Mouse (Mus musculus) embryonic facial prominence, embryonic 11.5 days (tissue): ENCODE measurements at regions not wholly inside any gene's neighbourhood (a gene's known extent, or its start where the extent isn't known, plus 50 kb on each side); places are given as distances from the start of the nearest gene placed in this dataset.

Experiments used
- ATAC-seq: fragments of 200-750 bp; cut with Nextera tagmentation; replicated peaks from 2 replicates; pipeline ENCODE4 v1.8.0; 2017; ENCODE audit warnings: low read depth; ENCODE audit not compliant: insufficient number of reproducible peaks, low FRiP score, low TSS enrichment
- DNase-seq: peaks from one replicate; pipeline ENCODE4 v3.0.0-alpha.2; 2015; ENCODE audit warnings: low spot score
- H3K27ac ChIP-seq: fragments of 300-500 bp; sonication (generic); replicated peaks from 2 replicates; pipeline ENCODE4 v1.5.1; 2014; ENCODE audit warnings: mild to moderate bottlenecking, low read depth, low read length, control low read depth
- H3K27me3 ChIP-seq: fragments of 300-500 bp; sonication (generic); 2 replicates; pipeline ENCODE4 v1.6.1; 2014; ENCODE audit warnings: mild to moderate bottlenecking, low read length, moderate library complexity, mixed read lengths; ENCODE audit not compliant: control insufficient read depth, insufficient read depth
- H3K36me3 ChIP-seq: fragments of 300-500 bp; sonication (generic); replicated peaks from 2 replicates; pipeline ENCODE4 v1.6.1; 2014; ENCODE audit warnings: low read depth, mild to moderate bottlenecking, low read length, moderate library complexity, mixed read lengths; ENCODE audit not compliant: control insufficient read depth, insufficient read depth
- H3K4me1 ChIP-seq: fragments of 300-500 bp; sonication (generic); 2 replicates; pipeline ENCODE4 v1.6.1; 2014; ENCODE audit warnings: low read length, mixed read lengths; ENCODE audit not compliant: control insufficient read depth, insufficient read depth
- H3K4me2 ChIP-seq: fragments of 300-500 bp; sonication (generic); 2 replicates; pipeline ENCODE4 v1.6.1; 2014; ENCODE audit warnings: low read depth, mild to moderate bottlenecking, control low read depth, low read length, moderate library complexity
- H3K4me3 ChIP-seq: fragments of 300-500 bp; sonication (generic); 2 replicates; pipeline ENCODE4 v1.5.1; 2014; ENCODE audit warnings: low read depth, low read length, control low read depth
- H3K9ac ChIP-seq: fragments of 300-500 bp; sonication (generic); replicated peaks from 2 replicates; pipeline ENCODE4 v1.6.1; 2014; ENCODE audit warnings: mild to moderate bottlenecking, control low read depth, low read length
- H3K9me3 ChIP-seq: fragments of 300-500 bp; sonication (generic); replicated peaks from 2 replicates; pipeline ENCODE4 v1.6.1; 2016; ENCODE audit warnings: mild to moderate bottlenecking, low read length, inconsistent platforms, mixed read lengths; ENCODE audit not compliant: control insufficient read depth
- WGBS: fragments of 180-500 bp; shearing (Covaris S2); extraction: QIAGEN DNeasy Blood & Tissue Kit; methylation state at CpG from one replicate; pipeline ENCODE4 v1.1.7; 2014; 5-methylcytosine and 5-hydroxymethylcytosine counted together

DNA sequence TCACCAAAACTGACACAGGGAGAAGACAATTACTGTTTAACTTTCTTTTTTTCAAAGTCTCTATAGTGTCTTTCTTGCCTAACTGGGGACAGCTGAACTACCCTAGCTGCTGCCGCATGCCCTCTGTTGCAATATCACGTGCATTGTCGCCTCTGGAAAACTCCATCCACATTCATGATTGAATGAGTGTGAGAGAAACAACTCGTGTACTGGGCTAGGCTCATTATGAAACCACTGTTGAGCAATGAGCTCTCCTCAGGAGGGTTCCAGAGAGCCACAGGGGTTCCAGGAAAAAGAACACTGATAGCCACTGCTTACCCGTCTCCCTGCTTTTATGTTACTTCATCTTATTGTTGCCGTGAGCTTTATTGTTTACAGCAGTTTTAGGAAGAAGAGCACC is 132.2 kb upstream of the Bcl6 start:
- H3K9ac ChIP-seq: no peak overlapping the region
- ATAC-seq: no peak
- 70% methylated on average over 6 of the region's 6 CpGs for WGBS
- H3K4me3 ChIP-seq: no peak overlapping the region
- no peaks in the 10 kb centered on the region for H3K9me3 ChIP-seq
- no peaks in the 10 kb centered on the region for H3K27me3 ChIP-seq
- H3K4me2 ChIP-seq: no peak overlapping the region
- H3K4me1 ChIP-seq: no peaks in the 10 kb centered on the region
- H3K36me3 ChIP-seq: no peaks in the 10 kb centered on the region
- H3K27ac ChIP-seq: no peak overlapping the region
- DNase-seq: no peak

DNA sequence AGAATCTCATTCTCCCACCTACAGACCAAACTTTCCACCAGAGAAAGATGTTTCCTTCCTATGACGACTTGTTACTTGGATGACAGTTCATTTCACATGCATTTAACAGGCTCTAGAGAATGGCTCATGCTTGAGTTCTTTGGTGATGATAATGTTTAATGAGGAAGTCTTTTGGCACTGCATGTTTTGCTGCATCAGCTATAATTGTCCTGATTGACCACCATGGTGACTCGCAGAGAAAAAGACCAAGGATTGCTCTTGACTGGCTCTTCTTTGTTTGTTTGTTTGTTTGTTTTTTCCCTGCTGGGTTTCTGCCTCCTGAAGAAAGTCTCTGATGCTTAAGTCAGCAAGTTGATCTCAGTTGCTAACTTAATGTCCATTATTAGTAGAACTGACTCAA is 129.8 kb upstream of the Bcl6 start:
- Histone ChIP-seq H3K27ac (no peak overlapping the region), H3K4me3 (no peak overlapping the region), H3K4me1 (no peaks in the 10 kb centered on the region), H3K27me3 (no peaks in the 10 kb centered on the region), H3K9me3 (no peaks in the 10 kb centered on the region), H3K4me2 (no peak overlapping the region), H3K36me3 (no peaks in the 10 kb centered on the region), H3K9ac (no peak overlapping the region)
- DNase-seq (no peak), ATAC-seq (no peak)
- WGBS: 86% methylated on average over 2 of the region's 2 CpGs

DNA sequence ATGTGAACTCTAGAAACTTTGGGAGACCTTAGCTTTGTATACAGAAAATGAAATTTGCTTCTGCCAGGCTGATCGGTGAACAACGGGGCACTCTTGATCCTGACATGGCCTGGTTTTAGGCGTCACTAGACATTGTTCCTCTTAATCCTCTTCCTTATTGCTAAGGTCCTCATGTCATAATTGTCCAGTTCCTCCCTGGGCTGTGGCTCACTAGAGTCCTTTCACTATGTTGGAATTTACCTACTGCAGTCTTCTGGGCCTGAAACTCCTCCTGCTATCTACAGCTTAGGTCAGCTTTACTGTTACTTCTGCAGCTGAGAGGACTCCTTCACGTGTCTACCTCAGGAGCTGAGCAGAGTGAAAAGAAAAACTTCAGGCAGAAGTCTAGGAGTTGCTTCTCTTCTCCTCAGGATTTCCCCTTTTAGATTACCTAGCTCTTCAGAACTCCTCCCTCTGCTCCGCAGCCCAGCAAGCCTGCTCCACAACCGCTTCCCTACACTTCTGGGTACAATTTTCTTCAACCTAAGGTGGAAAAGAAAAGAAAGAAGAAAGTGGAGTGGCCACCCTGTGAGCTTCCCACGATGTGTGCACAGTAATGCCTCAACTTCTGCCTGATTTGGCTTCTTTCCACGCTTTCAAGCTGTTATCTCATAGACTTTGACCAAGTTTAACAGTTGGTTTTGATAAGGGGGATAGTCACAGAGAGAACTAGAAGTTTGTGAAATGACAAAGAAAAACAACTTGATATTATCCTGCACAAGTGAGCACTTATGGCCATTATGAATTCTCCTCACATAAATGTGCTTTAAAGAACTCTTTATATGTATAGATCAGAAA is 114.4 kb upstream of the Bcl6 start:
- no peak for DNase-seq

DNA sequence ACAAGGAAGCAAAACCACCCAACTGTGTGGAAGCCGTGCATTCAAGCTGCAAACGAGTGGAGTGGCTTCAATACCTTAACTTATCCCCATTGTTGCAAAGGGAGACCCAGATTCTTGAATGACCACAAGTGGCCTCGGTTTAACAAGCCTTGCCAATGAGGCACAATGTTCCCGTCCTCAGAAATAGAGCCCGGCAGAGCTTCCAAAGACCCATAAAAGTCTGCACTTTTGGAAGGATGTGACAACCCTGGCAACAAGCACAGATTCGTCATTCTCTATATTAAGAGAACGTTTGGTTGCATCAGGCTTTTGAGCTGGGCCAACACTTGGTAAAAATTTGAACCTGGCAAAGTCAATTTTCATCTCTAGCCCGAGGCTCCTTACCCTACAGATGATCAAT is 108.9 kb upstream of the Bcl6 start:
- Histone ChIP-seq H3K36me3 (no peaks in the 10 kb centered on the region), H3K9me3 (no peaks in the 10 kb centered on the region), H3K4me3 (no peak overlapping the region), H3K4me2 (no peak overlapping the region), H3K27ac (no peak overlapping the region), H3K9ac (no peak overlapping the region), H3K27me3 (no peaks in the 10 kb centered on the region), H3K4me1 (no peaks in the 10 kb centered on the region)
- DNase-seq (no peak), ATAC-seq (no peak)
- 72% methylated on average over 8 of the region's 8 CpGs for WGBS

More for the DNA sequence above, 114.4 kb upstream of the Bcl6 start:
- Histone ChIP-seq H3K9ac (no peak overlapping the region), H3K36me3 (no peaks in the 10 kb centered on the region), H3K4me1 (no peaks in the 10 kb centered on the region), H3K4me3 (no peak overlapping the region), H3K27me3 (no peaks in the 10 kb centered on the region), H3K4me2 (no peak overlapping the region), H3K9me3 (no peaks in the 10 kb centered on the region), H3K27ac (no peak overlapping the region)
- 80% methylated on average over 8 of the region's 8 CpGs for WGBS
- ATAC-seq: no peak

DNA sequence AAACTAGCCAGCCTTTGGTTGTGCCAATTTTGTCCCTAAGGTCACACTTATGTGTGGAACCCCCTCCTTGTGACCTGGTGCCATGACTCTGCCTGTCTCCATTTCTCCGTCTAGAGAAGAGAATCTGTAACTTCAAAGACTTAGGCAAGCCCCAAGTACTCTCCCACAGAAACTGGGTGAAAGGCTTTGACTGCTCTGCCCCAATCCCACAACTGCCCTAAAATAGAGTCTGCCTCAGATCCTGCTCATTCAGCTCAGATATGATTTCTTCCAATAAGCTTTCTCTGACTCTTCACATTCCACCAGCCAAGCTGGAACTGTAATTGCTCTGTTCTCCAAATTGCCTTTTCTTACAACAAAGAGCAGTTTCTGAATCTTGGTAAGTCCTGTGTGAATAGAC is 107.4 kb upstream of the Bcl6 start:
- Histone ChIP-seq H3K4me2 (no peak overlapping the region), H3K27ac (no peak overlapping the region), H3K27me3 (no peaks in the 10 kb centered on the region), H3K9me3 (no peaks in the 10 kb centered on the region), H3K4me1 (no peaks in the 10 kb centered on the region), H3K4me3 (no peak overlapping the region), H3K9ac (no peak overlapping the region), H3K36me3 (no peaks in the 10 kb centered on the region)
- WGBS: 50% methylated on average over 1 of the region's 1 CpGs
- ATAC-seq: no peak
- no peak for DNase-seq

DNA sequence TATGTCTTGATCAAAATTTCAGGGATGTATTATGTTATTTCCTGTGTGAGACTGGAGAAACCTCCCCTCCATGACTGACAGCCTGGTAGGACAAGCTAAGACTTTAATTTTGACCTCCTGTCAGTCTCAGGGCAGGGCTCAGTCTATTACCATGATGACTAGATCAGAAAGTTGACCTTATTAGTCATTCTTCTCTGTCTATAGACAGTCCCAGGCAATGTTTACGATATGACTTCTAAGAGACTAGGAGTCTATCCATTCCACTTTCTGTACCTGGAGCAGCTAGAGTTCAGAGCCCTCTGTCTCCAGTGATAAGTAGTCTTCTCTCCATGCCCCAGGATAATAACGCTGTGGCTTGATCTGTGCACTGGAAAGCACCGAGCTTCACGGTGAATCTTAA is 107.0 kb upstream of the Bcl6 start:
- no peaks in the 10 kb centered on the region for H3K27me3 ChIP-seq
- no peak overlapping the region for H3K4me3 ChIP-seq
- WGBS: 84% methylated on average over 4 of the region's 4 CpGs
- no peak for ATAC-seq
- no peak overlapping the region for H3K27ac ChIP-seq
- no peak overlapping the region for H3K9ac ChIP-seq
- H3K36me3 ChIP-seq: no peaks in the 10 kb centered on the region
- H3K9me3 ChIP-seq: no peaks in the 10 kb centered on the region
- H3K4me2 ChIP-seq: no peak overlapping the region
- no peak for DNase-seq
- no peaks in the 10 kb centered on the region for H3K4me1 ChIP-seq

DNA sequence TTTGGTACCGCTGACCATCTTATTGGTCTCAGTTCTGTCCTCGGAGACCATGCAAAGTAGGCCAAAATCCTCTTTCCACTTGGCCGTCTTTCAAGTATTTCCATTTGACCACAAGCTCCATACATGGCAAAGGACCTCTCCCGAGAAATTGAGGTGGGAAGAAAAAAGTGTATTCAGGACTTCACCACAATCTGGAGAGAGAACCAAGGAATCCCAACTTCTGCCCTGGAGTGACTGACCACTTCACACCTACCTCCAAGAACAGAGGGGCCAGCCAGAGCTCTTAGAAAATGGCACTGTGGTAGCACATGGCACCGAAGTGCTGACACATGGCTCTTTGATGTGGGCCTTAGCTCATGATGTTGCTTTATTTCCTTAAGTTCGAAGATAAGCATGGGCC is 105.9 kb upstream of the Bcl6 start:
- Histone ChIP-seq H3K4me2 (no peak overlapping the region), H3K9ac (no peak overlapping the region), H3K4me3 (no peak overlapping the region), H3K9me3 (no peaks in the 10 kb centered on the region), H3K4me1 (no peaks in the 10 kb centered on the region), H3K27me3 (no peaks in the 10 kb centered on the region), H3K27ac (no peak overlapping the region), H3K36me3 (no peaks in the 10 kb centered on the region)
- no peak for ATAC-seq
- no peak for DNase-seq
- WGBS: 96% methylated on average over 6 of the region's 6 CpGs

DNA sequence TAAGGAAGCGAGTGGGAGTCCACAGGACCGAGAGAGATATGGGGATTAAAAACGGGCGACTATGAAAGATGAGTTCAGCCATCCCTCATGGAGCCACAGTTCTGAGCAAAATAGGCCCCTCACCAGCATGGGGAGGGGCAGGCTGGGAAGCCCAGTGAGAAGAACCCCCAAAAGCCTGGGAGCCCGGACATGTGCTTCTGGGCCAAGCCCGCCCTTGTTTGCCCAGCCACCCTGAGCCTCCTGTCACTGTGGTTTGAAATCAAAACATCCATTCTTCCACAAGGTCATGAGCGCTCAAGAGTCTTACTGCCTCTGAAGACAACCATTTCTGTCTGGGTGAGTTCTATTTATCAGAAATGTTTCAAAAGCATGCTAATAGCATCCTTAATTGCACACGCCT is 105.0 kb upstream of the Bcl6 start:
- H3K9ac ChIP-seq: no peak overlapping the region
- WGBS: 85% methylated on average over 8 of the region's 8 CpGs
- no peak overlapping the region for H3K4me3 ChIP-seq
- no peaks in the 10 kb centered on the region for H3K27me3 ChIP-seq
- H3K27ac ChIP-seq: no peak overlapping the region
- no peak for ATAC-seq
- no peaks in the 10 kb centered on the region for H3K36me3 ChIP-seq
- no peaks in the 10 kb centered on the region for H3K9me3 ChIP-seq
- H3K4me1 ChIP-seq: no peaks in the 10 kb centered on the region
- H3K4me2 ChIP-seq: no peak overlapping the region
- DNase-seq: no peak
